In genomic region chr10:29106962-29107361, GRCm38 (mm10) we compare ENCODE assay signal across 9 mouse cellular contexts. TPM values are rescaled to one million over a fixed set of nuclear protein-coding genes. Genes with fewer than 3 reads are reported as not detected.
DNase-seq lines count a peak whose midpoint lies in the region; ATAC-seq and TF ChIP-seq lines count a peak whose summit lies in the region.
"Had no signal": no experiment of that assay in that cellular context is flagged by ENCODE, and none has a peak within 500 bp of the region (broad histone marks: within the 10 kb centered on the region; RNA-seq: fewer than 3 reads in every experiment).

No protein-coding gene starts in this region.

- TF ChIP-seq CTCF in gastrocnemius, adult 2 months (IDR thresholded peaks at IDR 0.05), result peak; percentile 69
- TF ChIP-seq CTCF in stomach, postnatal 0 days (IDR thresholded peaks at IDR 0.05; ENCODE audit: low read depth), result peak; percentile 80

- no peak for TF ChIP-seq EP300 in stomach, postnatal 0 days (optimal IDR thresholded peaks at IDR 0.05)

- H3K9me3 ChIP-seq in neural tube, embryonic 11.5 days (ENCODE audit: control insufficient read depth, low read length), result no peaks in the 10 kb centered on the region
- H3K9me3 ChIP-seq in neural tube, embryonic 15.5 days (replicated peaks), result no peaks in the 10 kb centered on the region
- no peaks in the 10 kb centered on the region for H3K9me3 ChIP-seq in forebrain, embryonic 13.5 days (replicated peaks)
- H3K9me3 ChIP-seq in stomach, postnatal 0 days (ENCODE audit: control insufficient read depth, low read length), result no peaks in the 10 kb centered on the region
- H3K9me3 ChIP-seq: limb, embryonic 10.5 days had no signal

- intact Hi-C loops in gastrocnemius, adult 2 months (cut with DNase I), result loop anchor here (2.0 kb wide), 2 partner anchors 100 to 208 kb away; no protein-coding TSS in a partner anchor
- intact Hi-C loops in left cerebral cortex, postnatal 36 days (cut with DNase I), result loop anchor here (5.0 to 10.0 kb wide), 2 partner anchors 100 to 208 kb away; partner anchors contain the start of gene Echdc1

- H3K4me2 ChIP-seq in neural tube, embryonic 11.5 days (ENCODE audit: low read depth), result no peak overlapping the region
- H3K4me2 ChIP-seq in neural tube, embryonic 15.5 days, result no peak overlapping the region
- no peak overlapping the region for H3K4me2 ChIP-seq in forebrain, embryonic 13.5 days
- no peak overlapping the region for H3K4me2 ChIP-seq in stomach, postnatal 0 days (replicated peaks; ENCODE audit: low read depth)

- no peak for DNase-seq in gastrocnemius, adult 2 months
- DNase-seq in gastrocnemius, adult 18-20 months (ENCODE audit: low spot score), result no peak
- DNase-seq in neural tube, embryonic 11.5 days (ENCODE audit: low spot score), result no peak
- DNase-seq in stomach, postnatal 0 days (ENCODE audit: low spot score), result no peak
- DNase-seq in T-cell, adult 2 months (ENCODE audit: low spot score), result no peak
- DNase-seq in left cerebral cortex, postnatal 36 days (ENCODE audit: low spot score in 2 of 2), result no peak

- no peak overlapping the region for H3K9ac ChIP-seq in neural tube, embryonic 11.5 days (ENCODE audit: low read length)
- H3K9ac ChIP-seq in neural tube, embryonic 15.5 days (replicated peaks), result no peak overlapping the region
- no peak overlapping the region for H3K9ac ChIP-seq in forebrain, embryonic 13.5 days
- no peak overlapping the region for H3K9ac ChIP-seq in stomach, postnatal 0 days (ENCODE audit: low read length)

- 18% methylated on average over 4 of the region's 4 CpGs for WGBS in neural tube, embryonic 11.5 days
- 20% methylated on average over 4 of the region's 4 CpGs for WGBS in neural tube, embryonic 15.5 days
- WGBS in forebrain, embryonic 13.5 days, result 18% methylated on average over 4 of the region's 4 CpGs
- 13% methylated on average over 4 of the region's 4 CpGs for WGBS in stomach, postnatal 0 days

- no peaks in the 10 kb centered on the region for H3K4me1 ChIP-seq in neural tube, embryonic 11.5 days (ENCODE audit: control insufficient read depth, insufficient read depth, low read length)
- H3K4me1 ChIP-seq in neural tube, embryonic 15.5 days, result no peaks in the 10 kb centered on the region
- no peaks in the 10 kb centered on the region for H3K4me1 ChIP-seq in forebrain, embryonic 13.5 days
- no peaks in the 10 kb centered on the region for H3K4me1 ChIP-seq in stomach, postnatal 0 days (replicated peaks; ENCODE audit: control insufficient read depth, insufficient read depth)
- H3K4me1 ChIP-seq: limb, embryonic 10.5 days had no signal

- no peak overlapping the region for H3K4me3 ChIP-seq in gastrocnemius, adult 2 months
- H3K4me3 ChIP-seq in neural tube, embryonic 11.5 days (ENCODE audit: low read depth, low read length), result no peak overlapping the region
- H3K4me3 ChIP-seq in neural tube, embryonic 15.5 days (replicated peaks), result no peak overlapping the region
- H3K4me3 ChIP-seq in forebrain, embryonic 13.5 days, result no peak overlapping the region
- H3K4me3 ChIP-seq in stomach, postnatal 0 days (ENCODE audit: low read depth, low read length), result no peak overlapping the region
- H3K4me3 ChIP-seq: limb, embryonic 10.5 days had no signal

- no peaks in the 10 kb centered on the region for H3K36me3 ChIP-seq in neural tube, embryonic 11.5 days (ENCODE audit: control insufficient read depth, insufficient read depth, low read length)
- H3K36me3 ChIP-seq in neural tube, embryonic 15.5 days, result no peaks in the 10 kb centered on the region
- H3K36me3 ChIP-seq in forebrain, embryonic 13.5 days (ENCODE audit: poor library complexity, severe bottlenecking), result no peaks in the 10 kb centered on the region
- H3K36me3 ChIP-seq in stomach, postnatal 0 days (ENCODE audit: control insufficient read depth, insufficient read depth, low read length), result no peaks in the 10 kb centered on the region
- H3K36me3 ChIP-seq: limb, embryonic 10.5 days had no signal

- no peaks in the 10 kb centered on the region for H3K27me3 ChIP-seq in neural tube, embryonic 11.5 days (ENCODE audit: control insufficient read depth, insufficient read depth, low read length)
- H3K27me3 ChIP-seq in neural tube, embryonic 15.5 days (replicated peaks), result no peaks in the 10 kb centered on the region
- H3K27me3 ChIP-seq in forebrain, embryonic 13.5 days, result no peaks in the 10 kb centered on the region
- no peaks in the 10 kb centered on the region for H3K27me3 ChIP-seq in stomach, postnatal 0 days (ENCODE audit: control insufficient read depth, insufficient read depth, low read length)

- H3K27ac ChIP-seq in gastrocnemius, adult 2 months, result no peak overlapping the region
- H3K27ac ChIP-seq in neural tube, embryonic 11.5 days (ENCODE audit: low read depth, low read length), result no peak overlapping the region
- H3K27ac ChIP-seq in neural tube, embryonic 15.5 days (replicated peaks), result no peak overlapping the region
- no peak overlapping the region for H3K27ac ChIP-seq in forebrain, embryonic 13.5 days
- no peak overlapping the region for H3K27ac ChIP-seq in stomach, postnatal 0 days (replicated peaks)
- H3K27ac ChIP-seq: limb, embryonic 10.5 days had no signal

- ATAC-seq in neural tube, embryonic 11.5 days (ENCODE audit: insufficient read depth, low FRiP score, low TSS enrichment), result peak; percentile 45; the same call in 1 of the 2 replicates
- no peak; the same call in 1 of the 2 replicates for ATAC-seq in neural tube, embryonic 15.5 days (ENCODE audit: low FRiP score)
- ATAC-seq in forebrain, embryonic 13.5 days, result peak; percentile 75
- ATAC-seq in stomach, postnatal 0 days (ENCODE audit: low FRiP score, low TSS enrichment), result no peak

RNA-seq across cellular contexts. Expression of gene Soga3, which starts 36.7 kb away (rescaled TPM):
- total RNA-seq in gastrocnemius, adult 2 months (2021), result not detected
- total RNA-seq in gastrocnemius, adult 18-20 months (2021), result not detected
- 27.4 and 29.8 TPM in 2 replicates for polyA plus RNA-seq in neural tube, embryonic 11.5 days (2014; fragmentation: Nextera tagmentation; extraction: Ambion mirVana)
- 107 and 125 TPM in 2 replicates for polyA plus RNA-seq in neural tube, embryonic 15.5 days (2015; fragmentation: Nextera tagmentation; extraction: Ambion mirVana)
- 60.4 and 65.3 TPM in 2 replicates for polyA plus RNA-seq in forebrain, embryonic 13.5 days (2015; fragmentation: Nextera tagmentation; extraction: Ambion mirVana)
- 1.8 and 2.2 TPM in 2 replicates for polyA plus RNA-seq in stomach, postnatal 0 days (2015; fragmentation: Nextera tagmentation; extraction: Ambion mirVana)
- 100 to 1,000 TPM; 144 to 171 TPM for total RNA-seq in left cerebral cortex, postnatal 36 days (2021)

Comparison
In these comparisons a context has a peak if more than half of its experiments do, and no peak if none do; other contexts are left out.
1. ATAC-seq: peak in neural tube, embryonic 11.5 days (single experiment) and forebrain, embryonic 13.5 days (single experiment); none in neural tube, embryonic 15.5 days (single experiment) and stomach, postnatal 0 days (single experiment).